Mouse (Mus musculus): ENCODE data around the gene Enc1. TPM values are rescaled to one million over a fixed set of nuclear protein-coding genes. Genes with fewer than 3 reads are reported as not detected.

The Enc1 gene
- polyA plus RNA-seq, 1 experiment from 2014 or later: 5.7 TPM

DNA sequence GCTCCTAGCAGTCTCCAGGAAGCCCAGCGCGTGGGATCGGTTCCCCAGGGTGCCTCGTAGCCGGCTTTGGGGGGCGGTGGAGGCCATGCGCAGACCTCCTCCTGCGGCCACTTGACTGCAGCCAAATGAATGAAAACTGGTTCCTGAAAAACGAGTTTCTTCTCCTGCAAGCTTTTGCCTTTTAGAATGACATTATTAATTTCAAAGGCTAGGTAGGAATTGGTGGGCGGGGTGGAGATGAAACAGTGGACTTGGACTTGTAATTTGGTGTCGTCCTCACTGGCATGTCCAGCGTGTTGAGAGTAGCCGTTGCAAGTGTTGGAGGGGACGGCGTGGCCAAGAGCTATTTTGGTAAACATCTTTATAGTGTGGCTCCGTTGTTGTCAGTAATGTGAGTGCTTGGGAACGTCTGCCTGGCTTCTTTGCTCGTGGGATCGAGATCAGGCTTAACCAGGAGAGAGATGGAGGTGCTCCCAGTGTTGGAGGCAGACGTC, 929 bp downstream of the Enc1 start:
- Histone ChIP-seq H3K27me3 (replicated peaks) (no peaks in the 10 kb centered on the region), H3K9ac (peak overlapping the region; percentile 75), H3K4me3 (peak overlapping the region; percentile 59), H3K9me3 (replicated peaks) (no peaks in the 10 kb centered on the region), H3K36me3 (peaks cover 20% of the 10 kb centered on the region), H3K27ac (ENCODE audit: poor library complexity, severe bottlenecking) (peak overlapping the region; percentile 67), H3K4me1 (replicated peaks) (peaks cover 59% of the 10 kb centered on the region), H3K4me2 (peak overlapping the region; percentile 95)
- under 1% methylated on average over 20 of the region's 20 CpGs for WGBS
- no peak for ATAC-seq (ENCODE audit: insufficient number of reproducible peaks, low FRiP score)

GRCm38 (mm10) chr13:97242716-97243115, 1.8 kb downstream of the Enc1 start:
- peaks cover 66% of the 10 kb centered on the region for H3K4me1 ChIP-seq (replicated peaks)
- no peak for ATAC-seq (ENCODE audit: insufficient number of reproducible peaks, low FRiP score)
- WGBS: 8% methylated on average over 6 of the region's 6 CpGs

DNA sequence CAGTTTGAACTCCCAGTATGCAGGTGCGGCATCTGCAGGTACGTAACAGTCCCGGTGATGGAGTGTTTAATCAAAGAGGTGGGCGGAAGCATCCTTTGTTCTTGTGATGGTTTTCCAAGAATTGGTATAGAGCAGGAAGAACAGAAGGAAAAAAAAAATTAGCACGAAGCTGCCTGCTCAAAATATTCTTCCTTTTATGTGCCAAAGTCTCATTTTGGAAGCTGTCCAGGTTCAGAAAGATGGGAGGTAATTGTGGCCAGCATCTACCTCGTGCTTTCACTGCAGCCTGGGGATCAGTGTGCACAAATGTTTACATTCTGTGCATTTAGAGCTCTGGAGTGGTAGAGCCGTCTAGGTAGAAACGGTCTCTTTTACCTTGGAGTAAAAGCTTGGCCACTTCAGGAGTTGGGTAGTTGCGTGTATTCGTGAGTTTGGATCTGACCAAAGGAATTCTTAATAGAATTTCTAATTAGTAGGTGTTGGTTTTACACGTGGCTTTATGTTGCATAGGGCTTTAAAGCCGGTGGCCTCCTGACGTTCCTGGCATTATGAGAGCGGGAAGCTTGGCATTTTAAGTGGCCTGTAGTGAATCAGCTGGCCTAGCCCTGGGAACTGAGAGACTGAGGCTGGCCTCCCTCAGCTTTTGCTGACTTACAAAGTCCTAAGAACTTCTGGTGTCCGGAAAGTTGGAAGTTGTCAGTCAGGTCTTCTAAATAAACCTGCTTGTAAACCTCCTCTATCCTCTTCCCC, 3.2 kb downstream of the Enc1 start:
- Histone ChIP-seq H3K27me3 (replicated peaks) (no peaks in the 10 kb centered on the region), H3K36me3 (peaks cover 38% of the 10 kb centered on the region), H3K4me1 (replicated peaks) (peaks cover 77% of the 10 kb centered on the region), H3K9ac (peak overlapping the region; percentile 47), H3K9me3 (replicated peaks) (no peaks in the 10 kb centered on the region), H3K27ac (ENCODE audit: poor library complexity, severe bottlenecking) (no peak overlapping the region), H3K4me3 (peak overlapping the region; percentile 59), H3K4me2 (peak overlapping the region; percentile 95)
- ATAC-seq (ENCODE audit: insufficient number of reproducible peaks, low FRiP score): no peak
- WGBS: 49% methylated on average over 15 of the region's 15 CpGs

More at GRCm38 (mm10) chr13:97242716-97243115, 1.8 kb downstream of the Enc1 start:
- 0 out of 2 replicates have a peak overlapping the region, but pooled peaks have one; percentile 31 for H3K27ac ChIP-seq (ENCODE audit: poor library complexity, severe bottlenecking)
- H3K27me3 ChIP-seq (replicated peaks): no peaks in the 10 kb centered on the region
- peak overlapping the region; percentile 95 for H3K4me2 ChIP-seq
- H3K9me3 ChIP-seq (replicated peaks): no peaks in the 10 kb centered on the region
- peak overlapping the region; percentile 59 for H3K4me3 ChIP-seq
- H3K9ac ChIP-seq: peak overlapping the region; percentile 75
- H3K36me3 ChIP-seq: peaks cover 27% of the 10 kb centered on the region

DNA sequence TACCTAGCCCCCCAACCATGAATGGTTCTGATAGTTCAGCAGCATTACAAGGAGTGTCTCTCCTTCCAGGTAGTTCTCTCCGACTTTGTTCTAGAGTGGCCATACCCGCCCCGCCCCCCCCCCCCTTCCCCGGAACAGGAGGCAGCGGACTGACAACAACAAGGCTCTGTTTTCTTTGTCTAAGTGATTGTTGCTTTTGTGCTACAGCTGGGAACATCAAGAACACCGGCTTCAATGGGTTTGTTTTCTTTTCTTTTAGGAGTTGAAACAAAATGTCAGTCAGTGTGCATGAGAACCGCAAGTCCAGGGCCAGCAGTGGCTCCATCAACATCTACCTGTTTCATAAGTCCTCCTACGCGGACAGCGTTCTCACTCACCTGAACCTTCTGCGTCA, 3.8 kb downstream of the Enc1 start:
- Histone ChIP-seq H3K36me3 (peaks cover 38% of the 10 kb centered on the region), H3K4me2 (peak overlapping the region; percentile 95), H3K9ac (peak overlapping the region; percentile 20; the same call in 1 of the 2 replicates), H3K4me1 (replicated peaks) (peaks cover 79% of the 10 kb centered on the region), H3K9me3 (replicated peaks) (no peaks in the 10 kb centered on the region), H3K27me3 (replicated peaks) (no peaks in the 10 kb centered on the region), H3K27ac (ENCODE audit: poor library complexity, severe bottlenecking) (no peak overlapping the region), H3K4me3 (peak overlapping the region; percentile 59)
- no peak for ATAC-seq (ENCODE audit: insufficient number of reproducible peaks, low FRiP score)
- 70% methylated on average over 9 of the region's 11 CpGs for WGBS

- peaks cover 81% of the 10 kb centered on the region for H3K4me1 ChIP-seq (replicated peaks)
- H3K9ac ChIP-seq: no peak overlapping the region
- ATAC-seq (ENCODE audit: insufficient number of reproducible peaks, low FRiP score): no peak
- WGBS: 78% methylated on average over 12 of the region's 12 CpGs
- no peak overlapping the region for H3K27ac ChIP-seq (ENCODE audit: poor library complexity, severe bottlenecking)
- H3K9me3 ChIP-seq (replicated peaks): no peaks in the 10 kb centered on the region
- H3K27me3 ChIP-seq (replicated peaks): no peaks in the 10 kb centered on the region
- peak overlapping the region; percentile 59; the same call in 1 of the 2 replicates for H3K4me3 ChIP-seq
- peaks cover 41% of the 10 kb centered on the region for H3K36me3 ChIP-seq
- peak overlapping the region; percentile 95 for H3K4me2 ChIP-seq
Measured at GRCm38 (mm10) chr13:97245157-97245556, 4.3 kb downstream of the Enc1 start.

GRCm38 (mm10) chr13:97246217-97246616, 5.3 kb downstream of the Enc1 start:
- peaks cover 50% of the 10 kb centered on the region for H3K36me3 ChIP-seq
- peaks cover 77% of the 10 kb centered on the region for H3K4me1 ChIP-seq (replicated peaks)
- WGBS: 87% methylated on average over 16 of the region's 16 CpGs

DNA sequence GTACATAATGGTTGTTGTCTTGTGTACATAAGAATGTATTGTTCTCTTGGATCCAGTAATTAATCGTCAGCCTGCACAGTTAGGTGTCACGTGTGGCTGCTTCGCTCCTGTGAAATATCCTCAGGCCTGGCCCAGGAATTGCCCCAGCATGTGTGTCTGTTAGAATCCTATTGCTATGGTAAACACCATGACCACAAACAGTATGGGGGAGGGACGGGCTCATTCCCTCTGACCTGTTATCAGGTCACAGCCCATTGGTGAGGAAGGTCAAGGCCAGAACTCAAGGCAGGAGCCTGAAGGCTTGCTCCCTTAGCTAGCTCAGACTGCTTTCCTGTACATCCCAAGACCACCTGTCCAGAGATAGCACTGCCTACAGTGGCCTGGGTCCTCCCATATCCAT, 6.8 kb downstream of the Enc1 start:
- no peaks in the 10 kb centered on the region for H3K9me3 ChIP-seq (replicated peaks)
- WGBS: 79% methylated on average over 4 of the region's 4 CpGs
- ATAC-seq (ENCODE audit: insufficient number of reproducible peaks, low FRiP score): no peak
- H3K27me3 ChIP-seq (replicated peaks): no peaks in the 10 kb centered on the region
- no peak overlapping the region for H3K4me3 ChIP-seq
- H3K4me2 ChIP-seq: no peak overlapping the region
- no peak overlapping the region for H3K27ac ChIP-seq (ENCODE audit: poor library complexity, severe bottlenecking)
- no peak overlapping the region for H3K9ac ChIP-seq
- H3K4me1 ChIP-seq (replicated peaks): peaks cover 78% of the 10 kb centered on the region
- H3K36me3 ChIP-seq: peaks cover 62% of the 10 kb centered on the region

More at GRCm38 (mm10) chr13:97246217-97246616, 5.3 kb downstream of the Enc1 start:
- H3K4me2 ChIP-seq: peak overlapping the region; percentile 19; the same call in 1 of the 2 replicates
- H3K9me3 ChIP-seq (replicated peaks): no peaks in the 10 kb centered on the region
- no peak overlapping the region for H3K27ac ChIP-seq (ENCODE audit: poor library complexity, severe bottlenecking)
- no peaks in the 10 kb centered on the region for H3K27me3 ChIP-seq (replicated peaks)
- H3K9ac ChIP-seq: no peak overlapping the region
- H3K4me3 ChIP-seq: no peak overlapping the region
- ATAC-seq (ENCODE audit: insufficient number of reproducible peaks, low FRiP score): no peak

- Histone ChIP-seq H3K4me2 (peak overlapping the region; percentile 2; the same call in 1 of the 2 replicates), H3K4me3 (no peak overlapping the region), H3K27me3 (replicated peaks) (no peaks in the 10 kb centered on the region), H3K9ac (no peak overlapping the region), H3K4me1 (replicated peaks) (peaks cover 74% of the 10 kb centered on the region), H3K36me3 (peaks cover 66% of the 10 kb centered on the region), H3K9me3 (replicated peaks) (no peaks in the 10 kb centered on the region), H3K27ac (ENCODE audit: poor library complexity, severe bottlenecking) (0 out of 2 replicates have a peak overlapping the region, but pooled peaks have one; percentile 17)
- 20% methylated on average over 5 of the region's 5 CpGs for WGBS
- no peak for ATAC-seq (ENCODE audit: insufficient number of reproducible peaks, low FRiP score)
Measured at GRCm38 (mm10) chr13:97249051-97249461, 8.2 kb downstream of the Enc1 start.

DNA sequence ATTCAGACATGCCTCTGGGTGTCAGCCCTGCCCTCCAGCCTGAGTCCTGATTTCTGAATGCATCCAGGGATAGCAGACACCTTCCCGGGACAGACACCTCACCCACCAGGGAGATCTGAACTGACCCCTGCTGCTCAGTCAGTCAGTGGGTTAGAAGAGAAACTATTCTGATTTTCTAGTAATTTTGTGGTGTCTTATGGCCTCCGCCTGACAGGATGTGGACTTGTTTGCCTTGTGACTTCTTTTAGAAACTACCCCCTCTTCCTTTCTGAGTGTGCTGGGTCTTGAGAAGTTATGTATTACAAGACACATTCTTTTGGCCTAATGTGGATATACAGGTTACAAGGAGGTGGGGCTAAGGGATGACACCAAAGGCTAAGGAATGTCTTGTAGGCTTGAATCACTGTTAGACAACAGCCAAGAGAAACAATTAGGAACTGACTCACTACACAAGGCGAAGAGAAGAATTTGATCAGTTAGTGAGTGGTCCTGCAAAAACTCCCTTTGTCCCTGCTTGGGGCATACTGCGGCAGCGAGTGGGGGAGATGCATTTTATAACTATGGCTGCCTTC, 8.7 kb downstream of the Enc1 start:
- 69% methylated on average over 5 of the region's 5 CpGs for WGBS
- Histone ChIP-seq H3K4me3 (no peak overlapping the region), H3K9ac (no peak overlapping the region), H3K27ac (ENCODE audit: poor library complexity, severe bottlenecking) (0 out of 2 replicates have a peak overlapping the region, but pooled peaks have one; percentile 17), H3K9me3 (replicated peaks) (no peaks in the 10 kb centered on the region), H3K27me3 (replicated peaks) (no peaks in the 10 kb centered on the region), H3K4me1 (replicated peaks) (peaks cover 69% of the 10 kb centered on the region), H3K4me2 (peak overlapping the region; percentile 2; the same call in 1 of the 2 replicates), H3K36me3 (peaks cover 66% of the 10 kb centered on the region)
- ATAC-seq (ENCODE audit: insufficient number of reproducible peaks, low FRiP score): no peak

DNA sequence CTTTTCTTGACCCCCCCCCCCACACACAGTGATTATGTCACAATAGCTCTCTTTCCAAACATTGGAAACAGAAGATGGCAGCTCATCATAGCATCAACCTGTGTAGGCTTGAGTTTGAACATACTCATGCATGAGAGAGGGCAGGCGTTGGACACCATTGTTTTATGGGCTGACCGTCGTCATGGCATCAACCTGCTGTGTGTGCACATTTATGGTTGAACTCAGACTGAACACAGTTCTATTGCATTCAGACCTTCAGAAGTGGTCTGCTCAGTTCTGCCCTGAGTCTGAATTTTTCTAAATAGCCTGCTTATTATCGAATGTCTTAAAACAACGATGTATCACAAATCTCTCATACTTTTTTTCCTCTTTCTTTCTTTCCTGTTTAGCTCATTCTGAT, 9.2 kb downstream of the Enc1 start:
- H3K27ac ChIP-seq (ENCODE audit: poor library complexity, severe bottlenecking): no peak overlapping the region
- ATAC-seq (ENCODE audit: insufficient number of reproducible peaks, low FRiP score): no peak
- H3K4me1 ChIP-seq (replicated peaks): peaks cover 63% of the 10 kb centered on the region
- H3K36me3 ChIP-seq: peaks cover 63% of the 10 kb centered on the region
- no peak overlapping the region for H3K4me2 ChIP-seq
- no peak overlapping the region for H3K9ac ChIP-seq
- no peaks in the 10 kb centered on the region for H3K9me3 ChIP-seq (replicated peaks)
- H3K4me3 ChIP-seq: no peak overlapping the region
- no peaks in the 10 kb centered on the region for H3K27me3 ChIP-seq (replicated peaks)
- WGBS: 92% methylated on average over 5 of the region's 5 CpGs

All from heart, embryonic 12.5 days (tissue).